Mouse (Mus musculus) midbrain, postnatal 0 days (tissue): ENCODE measurements around the gene Fastkd5. TPM values are rescaled to one million over a fixed set of nuclear protein-coding genes. Genes with fewer than 3 reads are reported as not detected.

Source experiments
- ATAC-seq: fragments of 200-750 bp; cut with Nextera tagmentation; 2 replicates; pipeline ENCODE4 v1.8.0; 2017; ENCODE audit warnings: moderate number of reproducible peaks, mild to moderate bottlenecking, moderate TSS enrichment, moderate library complexity; ENCODE audit not compliant: low FRiP score
- DNase-seq: peaks from one replicate; pipeline ENCODE4 v3.0.0-alpha.2; 2015; ENCODE audit warnings: low spot score
- H3K27ac ChIP-seq: fragments of 300-500 bp; sonication (generic); 2 replicates; pipeline ENCODE4 v1.5.1; 2014; ENCODE audit warnings: low read depth, mild to moderate bottlenecking, low read length, mixed read lengths
- H3K27me3 ChIP-seq: fragments of 300-500 bp; sonication (generic); 2 replicates; pipeline ENCODE4 v1.6.1; 2014; ENCODE audit warnings: low read length, control low read depth, mixed read lengths; ENCODE audit not compliant: insufficient read depth
- H3K36me3 ChIP-seq: fragments of 300-500 bp; sonication (generic); 2 replicates; pipeline ENCODE4 v1.6.1; 2014; ENCODE audit warnings: low read length, control low read depth, mixed read lengths; ENCODE audit not compliant: insufficient read depth
- H3K4me1 ChIP-seq: fragments of 300-500 bp; sonication (generic); 2 replicates; pipeline ENCODE4 v1.6.1; 2014; ENCODE audit warnings: mild to moderate bottlenecking, control low read depth, antibody characterized with exemption, low read length, mixed read lengths; ENCODE audit not compliant: insufficient read depth
- H3K4me2 ChIP-seq: fragments of 300-500 bp; sonication (generic); 2 replicates; pipeline ENCODE4 v1.6.1; 2014; ENCODE audit warnings: low read depth, mild to moderate bottlenecking, low read length, mixed read lengths; ENCODE audit not compliant: poor library complexity, severe bottlenecking
- H3K4me3 ChIP-seq: fragments of 300-500 bp; sonication (generic); 2 replicates; pipeline ENCODE4 v1.5.1; 2014; ENCODE audit warnings: low read depth, mild to moderate bottlenecking, low read length, moderate library complexity
- H3K9ac ChIP-seq: fragments of 300-500 bp; sonication (generic); replicated peaks from 2 replicates; pipeline ENCODE4 v1.6.1; 2014; ENCODE audit warnings: mild to moderate bottlenecking, low read length, moderate library complexity, mixed read lengths; ENCODE audit not compliant: poor library complexity, severe bottlenecking
- H3K9me3 ChIP-seq: fragments of 300-500 bp; sonication (generic); 2 replicates; pipeline ENCODE4 v1.6.1; 2016; ENCODE audit warnings: low read length, control low read depth
- CTCF ChIP-seq: IDR thresholded peaks from 2 replicates; pipeline ENCODE4 v1.5.1; 2016; ENCODE audit warnings: antibody characterized with exemption, mild to moderate bottlenecking
- WGBS: fragments of 180-500 bp; shearing (Covaris S2); extraction: QIAGEN DNeasy Blood & Tissue Kit; methylation state at CpG from one replicate; pipeline ENCODE4 v1.1.7; 2014; 5-methylcytosine and 5-hydroxymethylcytosine counted together
- polyA plus RNA-seq: library from polyadenylated mRNA; unstranded; fragments of >200 nt; fragmentation: Nextera tagmentation; extraction: Ambion mirVana; gene quantifications from 2 replicates; pipeline ENCODE4 v1.2.1, GENCODE M21; 2015
- total RNA-seq: library from RNA; depleted of rRNA; stranded (reverse); fragments of >200 nt; gene quantifications from 2 replicates; pipeline ENCODE4 v1.2.3, GENCODE M21; 2014

Fastkd5 gene
- total and polyA plus RNA-seq, 2 experiments from 2014 or later, result 5.9 to 7.9 TPM

GRCm38 (mm10) chr2:130632416-130632815 is 2.6 kb upstream of the Fastkd5 start:
- DNase-seq (peak; percentile 60), ATAC-seq (no peak)
- Histone ChIP-seq H3K36me3 (peaks cover 23% of the 10 kb centered on the region), H3K27me3 (peaks cover 26% of the 10 kb centered on the region), H3K4me2 (no peak overlapping the region), H3K4me1 (peaks cover 6% of the 10 kb centered on the region), H3K9me3 (no peaks in the 10 kb centered on the region), H3K4me3 (no peak overlapping the region), H3K27ac (no peak overlapping the region), H3K9ac (no peak overlapping the region)
- no peak for TF ChIP-seq CTCF
- WGBS, result 52% methylated on average over 1 of the region's 1 CpGs

- Histone ChIP-seq H3K4me3 (peak overlapping the region; percentile 97), H3K9ac (peak overlapping the region; percentile 93), H3K9me3 (no peaks in the 10 kb centered on the region), H3K4me2 (peak overlapping the region; percentile 91), H3K4me1 (peaks cover 3% of the 10 kb centered on the region; the same call in 1 of the 2 replicates), H3K27ac (peak overlapping the region; percentile 75), H3K36me3 (peaks cover 7% of the 10 kb centered on the region), H3K27me3 (peaks cover 3% of the 10 kb centered on the region)
- DNase-seq (no peak), ATAC-seq (peak; percentile 36)
- no peak for TF ChIP-seq CTCF
- 3% methylated on average over 37 of the region's 37 CpGs for WGBS
These were observed 568 bp downstream of the Fastkd5 start for GRCm38 (mm10) chr2:130629080-130629838.

GRCm38 (mm10) chr2:130628424-130628823 is 1.4 kb downstream of the Fastkd5 start:
- Histone ChIP-seq H3K27ac (no peak overlapping the region), H3K36me3 (peaks cover 6% of the 10 kb centered on the region; the same call in 1 of the 2 replicates), H3K4me2 (no peak overlapping the region; the same call in 1 of the 2 replicates), H3K27me3 (no peaks in the 10 kb centered on the region), H3K9ac (no peak overlapping the region), H3K4me3 (peak overlapping the region; percentile 97; the same call in 1 of the 2 replicates), H3K9me3 (no peaks in the 10 kb centered on the region), H3K4me1 (peaks cover 3% of the 10 kb centered on the region; the same call in 1 of the 2 replicates)
- 66% methylated on average over 3 of the region's 3 CpGs for WGBS
- DNase-seq (no peak), ATAC-seq (no peak)
- TF ChIP-seq CTCF, result peak; percentile 40

GRCm38 (mm10) chr2:130618972-130619371 is 10.9 kb downstream of the Fastkd5 start:
- 97% methylated on average over 7 of the region's 7 CpGs for WGBS
- H3K4me3 ChIP-seq, result no peak overlapping the region
- no peak overlapping the region for H3K4me2 ChIP-seq
- H3K36me3 ChIP-seq, result peaks cover 22% of the 10 kb centered on the region
- no peak overlapping the region for H3K27ac ChIP-seq
- no peaks in the 10 kb centered on the region for H3K27me3 ChIP-seq
- H3K9ac ChIP-seq, result no peak overlapping the region
- DNase-seq (no peak), ATAC-seq (no peak)
- no peak for TF ChIP-seq CTCF
- no peaks in the 10 kb centered on the region for H3K9me3 ChIP-seq
- H3K4me1 ChIP-seq, result no peaks in the 10 kb centered on the region

- peak; percentile 17 for DNase-seq
- Histone ChIP-seq H3K4me1 (no peaks in the 10 kb centered on the region), H3K27ac (no peak overlapping the region), H3K4me2 (no peak overlapping the region), H3K27me3 (no peaks in the 10 kb centered on the region), H3K4me3 (no peak overlapping the region), H3K36me3 (peaks cover 24% of the 10 kb centered on the region), H3K9ac (no peak overlapping the region), H3K9me3 (no peaks in the 10 kb centered on the region)
- TF ChIP-seq CTCF, result peak; percentile 53
- ATAC-seq, result no peak
- 71% methylated on average over 3 of the region's 3 CpGs for WGBS
These were observed 16.7 kb downstream of the Fastkd5 start for GRCm38 (mm10) chr2:130613091-130613490.

- H3K4me1 ChIP-seq, result no peaks in the 10 kb centered on the region
- WGBS, result 86% methylated on average over 4 of the region's 4 CpGs
- H3K27ac ChIP-seq, result no peak overlapping the region
- no peaks in the 10 kb centered on the region for H3K27me3 ChIP-seq
- H3K36me3 ChIP-seq, result peaks cover 36% of the 10 kb centered on the region
- H3K4me2 ChIP-seq, result no peak overlapping the region
- no peaks in the 10 kb centered on the region for H3K9me3 ChIP-seq
- no peak for TF ChIP-seq CTCF
- H3K4me3 ChIP-seq, result no peak overlapping the region
- ATAC-seq (no peak), DNase-seq (no peak)
- H3K9ac ChIP-seq, result no peak overlapping the region
These were observed 27.6 kb downstream of the Fastkd5 start for GRCm38 (mm10) chr2:130602195-130602594.
